ENCODE assay signal across 26 mouse cellular contexts in genomic region chr6:113393951-113394350, GRCm38 (mm10). TPM values are rescaled to one million over a fixed set of nuclear protein-coding genes. Genes with fewer than 3 reads are reported as not detected.
"Had no signal": no experiment of that assay in that cellular context is flagged by ENCODE, and none has a peak within 500 bp of the region (broad histone marks: within the 10 kb centered on the region; RNA-seq: fewer than 3 reads in every experiment).

No protein-coding gene starts in this region.

- DNase-seq: kidney, adult 11 months; kidney, adult 8-10 months; kidney, postnatal 10 days; kidney, postnatal 36 days; layer of hippocampus, adult 9-11 months; liver; lung, adult 18-20 months; lung, postnatal 10 days; lung, postnatal 36 days; thymus, postnatal 36 days had no signal

- H3K9me3 ChIP-seq: kidney, embryonic 15.5 days; limb, embryonic 13.5 days; liver, embryonic 15.5 days; lung, embryonic 15.5 days; midbrain, embryonic 10.5 days; midbrain, embryonic 13.5 days; neural tube, embryonic 13.5 days had no signal

- H3K27ac ChIP-seq: kidney, embryonic 15.5 days; limb, embryonic 13.5 days; liver, embryonic 12.5 days; liver, embryonic 15.5 days; lung, embryonic 15.5 days; midbrain, embryonic 13.5 days; neural tube, embryonic 13.5 days had no signal

- H3K4me3 ChIP-seq: kidney, embryonic 15.5 days; limb, embryonic 13.5 days; liver, embryonic 12.5 days; liver, embryonic 15.5 days; lung, embryonic 15.5 days; megakaryocyte, embryonic 14.5 days; midbrain, embryonic 10.5 days; midbrain, embryonic 13.5 days; myocyte; neural tube, embryonic 13.5 days had no signal

- H3K9ac ChIP-seq: kidney, embryonic 15.5 days; limb, embryonic 13.5 days; liver, embryonic 12.5 days; liver, embryonic 15.5 days; lung, embryonic 15.5 days; midbrain, embryonic 13.5 days; neural tube, embryonic 13.5 days had no signal

- H3K27me3 ChIP-seq: kidney, embryonic 15.5 days; limb, embryonic 13.5 days; lung, embryonic 15.5 days; megakaryocyte, embryonic 14.5 days; midbrain, embryonic 13.5 days; neural tube, embryonic 13.5 days had no signal

- H3K4me2 ChIP-seq: kidney, embryonic 15.5 days; limb, embryonic 13.5 days; liver, embryonic 12.5 days; liver, embryonic 15.5 days; lung, embryonic 15.5 days; midbrain, embryonic 13.5 days had no signal

- ATAC-seq: liver, embryonic 12.5 days; midbrain, embryonic 13.5 days; midbrain, embryonic 16.5 days had no signal

RNA-seq across cellular contexts. Expression of gene Cidec, which starts 41.6 kb away (rescaled TPM):
- total RNA-seq: layer of hippocampus, adult 18-20 months; layer of hippocampus, postnatal 25 days; left cerebral cortex, adult 18-20 months; left cerebral cortex, postnatal 25 days; monocyte, adult 5-6 weeks had no signal
- polyA plus RNA-seq: kidney, embryonic 15.5 days; limb, embryonic 13.5 days; liver, embryonic 12.5 days; liver, embryonic 15.5 days; lung, embryonic 15.5 days; midbrain, embryonic 10.5 days; midbrain, embryonic 13.5 days; midbrain, embryonic 16.5 days; myocyte; neural tube, embryonic 13.5 days had no signal
